Mouse (Mus musculus) neutrophil, adult 5-6 weeks (primary cell): ENCODE measurements around the gene Krt27. TPM values are rescaled to one million over a fixed set of nuclear protein-coding genes. Genes with fewer than 3 reads are reported as not detected.

Experiments used
- ATAC-seq: fragments of 151-379, 151-347 bp; 2 replicates; pipeline ENCODE4 v1.8.0; 2017; ENCODE audit warnings: mild to moderate bottlenecking, moderate TSS enrichment; ENCODE audit not compliant: insufficient number of reproducible peaks, poor library complexity, low FRiP score, severe bottlenecking; ENCODE audit errors: extremely low read depth
- total RNA-seq: library from RNA; stranded (forward); fragments of 200-1000 nt; gene quantifications from 2 replicates; pipeline ENCODE4 v1.2.3, GENCODE M21; 2017

The Krt27 gene
- total RNA-seq, 1 experiment from 2014 or later, result not detected

DNA sequence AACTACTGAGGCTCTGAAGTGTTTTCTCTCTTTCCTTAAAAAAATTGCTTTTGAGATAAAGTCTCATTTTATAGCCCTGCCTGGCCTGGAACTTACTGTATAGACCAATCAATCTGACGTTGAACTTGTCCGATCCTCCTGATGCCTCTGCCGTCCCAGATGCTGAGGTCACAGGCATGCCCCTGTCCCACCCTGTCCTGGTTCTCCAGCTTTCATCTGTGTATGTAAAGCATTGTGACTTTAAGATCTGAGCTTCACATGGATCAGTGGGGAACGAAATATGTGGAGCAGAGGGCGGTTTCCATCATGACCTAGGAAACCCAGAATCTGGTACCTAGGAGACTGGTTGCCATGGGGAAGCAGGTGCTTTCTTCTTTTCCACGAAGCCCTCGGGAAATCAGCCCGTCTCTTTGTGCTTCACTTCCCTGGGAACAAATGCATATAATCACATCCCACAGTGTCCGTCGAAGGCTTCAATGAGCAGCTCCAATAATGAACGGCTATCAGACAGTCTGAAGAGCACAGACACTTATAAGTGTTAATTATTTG, 11.5 kb downstream of the Krt27 start:
- no peak for ATAC-seq

DNA sequence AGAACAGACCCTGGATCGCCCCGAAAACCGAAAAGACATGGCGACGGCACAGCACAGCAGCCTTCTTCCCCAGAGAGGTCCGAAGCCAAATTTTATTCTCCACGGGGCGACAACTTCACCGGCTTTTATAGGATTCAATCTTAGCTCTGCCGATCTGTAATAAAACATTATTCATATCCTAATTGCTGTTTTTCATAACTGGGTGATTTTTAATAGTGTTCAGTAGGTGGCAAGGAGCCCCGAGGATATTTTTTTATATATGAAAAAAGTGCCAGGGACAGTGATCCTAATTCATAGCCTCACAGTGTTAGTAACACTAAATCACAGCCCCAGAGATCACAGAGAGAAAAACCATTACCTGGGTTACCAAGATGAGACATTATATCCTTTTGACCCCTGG, 13.0 kb downstream of the Krt27 start, which contains the start of gene Krt26:
Gene Krt26 (minus strand): TSS at position 101 of the 400 bp plus-strand sequence.
- no peak for ATAC-seq

DNA sequence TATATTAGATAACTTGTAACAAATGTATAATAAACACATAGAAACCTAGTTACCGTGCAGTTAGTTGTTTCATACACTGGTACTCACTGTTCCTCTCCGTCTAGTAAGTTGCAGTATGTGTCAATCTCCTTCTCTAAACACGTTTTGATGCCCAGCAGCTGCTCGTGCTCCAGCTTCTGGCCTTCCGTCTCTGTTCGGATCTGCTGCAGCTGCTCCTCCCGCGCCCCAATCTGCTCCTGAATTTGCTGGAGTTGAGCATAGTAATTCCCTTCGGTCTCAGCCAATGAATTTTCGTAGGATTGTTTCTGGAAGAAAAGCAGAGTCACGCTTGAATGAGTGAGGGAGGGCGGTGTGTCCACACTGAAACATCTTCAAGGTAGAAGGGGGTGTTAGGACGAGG, 17.5 kb downstream of the Krt27 start:
- ATAC-seq, result no peak

DNA sequence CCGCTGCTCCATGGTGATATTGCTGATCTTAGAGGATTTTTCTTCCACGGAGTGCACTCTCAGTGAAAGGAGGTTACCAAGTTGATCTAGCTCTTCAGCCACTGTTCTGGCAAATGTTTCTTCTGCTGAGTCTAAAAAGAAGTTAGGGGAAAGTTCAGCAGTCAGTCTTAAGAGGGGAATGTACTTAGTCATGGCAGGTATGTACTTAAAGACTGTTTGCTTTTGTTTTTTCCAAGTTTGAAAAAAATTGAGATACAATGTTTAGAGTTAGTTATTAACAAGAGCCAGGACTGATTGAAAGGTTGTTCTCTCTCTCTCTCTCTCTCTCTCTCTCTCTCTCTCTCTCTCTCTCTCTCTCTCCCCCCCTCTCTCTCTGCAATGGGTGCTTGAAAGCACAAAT, 21.2 kb downstream of the Krt27 start:
- no peak for ATAC-seq

DNA sequence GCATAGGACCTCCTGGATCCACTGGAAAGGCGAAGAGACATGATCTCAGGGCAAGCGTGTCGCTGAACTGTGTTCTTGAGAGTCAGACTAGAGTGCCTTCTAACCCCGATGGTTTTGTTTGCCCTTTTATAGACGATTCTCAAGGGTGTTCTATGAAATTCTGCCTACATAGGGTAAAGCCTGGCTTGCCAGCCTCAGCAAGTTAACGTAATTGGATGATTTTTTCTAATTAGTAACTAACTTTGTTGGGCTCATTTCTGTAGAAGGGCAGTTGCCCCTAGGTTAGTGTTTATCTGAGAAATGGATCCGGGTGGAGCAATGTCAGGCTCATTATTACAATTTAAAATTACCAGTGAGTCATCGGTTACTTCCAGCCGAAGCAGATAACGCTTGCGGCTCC, 28.1 kb downstream of the Krt27 start, which contains the start of gene Krt25:
Gene Krt25 (minus strand): TSS at position 101 of the 400 bp plus-strand sequence.
- no peak for ATAC-seq

DNA sequence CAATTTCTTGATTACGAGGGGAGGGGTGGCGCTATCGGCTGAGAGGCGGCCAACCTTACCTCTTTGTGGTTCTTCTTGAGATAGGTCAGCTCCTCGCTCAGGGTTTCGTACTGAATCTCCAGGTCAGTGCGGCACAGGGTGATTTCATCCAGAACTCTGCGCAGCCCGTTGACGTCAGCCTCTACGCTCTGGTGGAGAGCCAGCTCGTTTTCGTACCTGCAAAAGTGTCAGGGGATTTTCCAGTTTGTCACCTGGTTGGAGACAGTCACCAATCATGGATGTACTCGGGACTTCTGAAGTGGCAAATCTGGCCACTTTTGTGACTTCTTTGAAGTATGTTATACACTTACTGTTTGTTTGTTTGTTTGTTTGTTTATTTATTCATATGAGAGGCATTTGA, 29.8 kb downstream of the Krt27 start:
- no peak for ATAC-seq

DNA sequence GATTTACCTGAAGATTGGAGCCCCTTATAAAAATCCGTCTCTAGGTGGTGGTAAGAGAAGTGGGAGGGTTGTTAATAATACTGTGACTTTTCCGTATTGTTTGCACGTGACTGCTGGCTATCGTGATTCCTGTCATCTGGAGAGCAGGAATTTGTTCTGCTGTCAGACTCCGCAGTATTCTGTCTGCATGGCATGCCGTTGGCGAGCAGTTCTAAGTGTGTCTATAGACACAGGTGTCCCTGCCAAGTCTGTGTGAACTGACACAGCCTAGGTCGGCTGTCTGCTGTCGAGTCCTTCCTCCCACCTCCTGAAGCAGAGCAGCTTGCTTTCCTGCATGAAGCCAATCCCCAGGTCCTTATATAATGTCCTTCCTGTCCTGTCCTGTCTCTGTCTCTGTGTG, 31.8 kb downstream of the Krt27 start:
- ATAC-seq, result no peak

DNA sequence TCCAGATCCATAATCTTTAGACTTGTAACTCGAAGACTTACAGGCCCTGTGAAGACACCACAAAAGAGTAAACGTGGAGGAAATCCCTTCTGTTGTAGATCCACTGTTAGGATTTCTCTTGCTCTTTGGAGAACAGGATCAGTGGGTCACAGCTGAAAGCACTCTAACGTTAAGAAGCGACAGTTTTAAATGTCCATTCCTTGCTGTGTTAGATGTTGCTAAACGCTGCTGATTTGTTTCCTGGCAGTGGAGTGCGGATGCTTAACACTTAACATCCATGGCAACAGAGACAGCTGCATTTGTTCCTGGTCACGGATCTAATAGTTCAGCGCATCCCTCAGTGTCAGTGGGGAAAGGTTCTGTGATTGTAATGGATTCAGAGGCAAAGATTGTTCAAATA, 34.4 kb downstream of the Krt27 start:
- no peak for ATAC-seq

DNA sequence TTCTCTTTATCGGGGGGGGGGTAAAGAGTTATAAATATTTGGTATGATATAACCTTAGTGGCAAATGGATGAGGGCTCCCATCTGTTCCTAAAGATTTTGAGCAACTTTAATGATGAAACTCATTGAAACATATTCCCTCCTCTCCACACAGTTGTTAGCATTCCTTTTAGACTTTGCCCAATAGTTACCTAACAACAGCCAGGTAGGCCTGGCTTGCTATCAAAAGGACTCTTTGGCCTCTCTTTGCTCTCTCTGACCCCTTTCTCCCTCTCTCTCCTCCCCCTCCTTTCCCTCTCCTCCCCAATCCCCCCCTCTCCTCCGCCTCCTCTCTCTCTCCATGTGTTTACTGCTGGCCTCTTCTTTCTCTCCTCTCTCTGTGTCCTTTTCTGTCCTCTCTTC, 36.3 kb downstream of the Krt27 start:
- ATAC-seq, result no peak

DNA sequence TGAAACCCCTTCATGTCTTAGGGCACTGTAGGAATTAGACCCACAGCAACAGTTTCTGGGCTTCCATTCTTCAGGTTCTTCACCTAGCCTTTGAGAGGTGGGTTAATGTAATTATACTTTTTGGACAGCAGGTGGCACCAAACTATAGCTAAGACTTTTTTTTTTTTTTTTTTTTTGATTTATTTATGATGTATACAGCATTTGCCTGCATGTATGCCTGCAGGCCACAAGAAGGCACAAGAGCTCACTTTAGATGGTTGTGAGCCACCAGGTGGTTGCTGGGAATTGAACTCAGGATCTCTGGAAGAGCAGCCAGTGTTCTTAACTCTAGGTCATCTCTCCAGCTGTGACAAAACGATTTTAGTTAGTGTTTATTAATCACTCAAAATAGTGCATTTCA, 40.0 kb downstream of the Krt27 start:
- no peak for ATAC-seq

DNA sequence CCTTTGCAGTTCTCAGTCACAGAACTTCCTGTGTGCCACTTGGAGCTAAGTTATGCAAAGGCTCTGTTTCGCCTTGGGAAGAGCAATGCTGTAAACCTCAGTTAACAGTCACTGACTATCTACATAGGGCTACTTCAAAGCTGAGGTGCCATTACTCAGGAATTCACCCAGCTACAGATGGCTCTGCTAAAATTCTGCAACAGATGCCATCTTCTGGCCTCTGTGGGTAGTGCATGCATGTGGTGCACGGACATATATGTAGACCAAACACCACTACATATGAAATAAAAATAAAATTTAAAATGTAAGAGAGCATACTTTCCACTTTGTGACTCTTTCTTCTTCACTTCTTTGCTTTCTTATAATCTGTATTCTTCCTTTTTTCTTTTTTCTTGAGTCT, 43.3 kb downstream of the Krt27 start:
- ATAC-seq, result peak; percentile 71; the same call in 1 of the 2 replicates

Other genes starting within 250 kb of the Krt27 start
- 172 and 173 TPM in 2 replicates for gene Ccr7, start 196.0 kb downstream of the Krt27 start, total RNA-seq
- gene Smarce1, start 120.1 kb downstream of the Krt27 start, total RNA-seq, result 225 and 242 TPM in 2 replicates
- 3.8 and 4.9 TPM in 2 replicates for gene Krt222, start 107.0 kb downstream of the Krt27 start, total RNA-seq
- not detected in 2 replicates for gene Krt24, start 65.8 kb downstream of the Krt27 start, total RNA-seq
- not detected in 2 replicates for gene Krt25, start 28.2 kb downstream of the Krt27 start, total RNA-seq
- not detected in 2 replicates for gene Krt26, start 13.1 kb downstream of the Krt27 start, total RNA-seq
- not detected in 2 replicates for gene Krt28, start 23.8 kb upstream of the Krt27 start, total RNA-seq
- gene Krt10, start 38.3 kb upstream of the Krt27 start, total RNA-seq, result 0.93 TPM in 1 of 2 replicates, not detected in the other
- gene Krt12, start 71.2 kb upstream of the Krt27 start, total RNA-seq, result 0.58 TPM in 1 of 2 replicates, not detected in the other
- not detected in 2 replicates for gene Krt20, start 87.0 kb upstream of the Krt27 start, total RNA-seq
- gene Krt23, start 142.0 kb upstream of the Krt27 start, total RNA-seq, result 1.5 and 2.9 TPM in 2 replicates
- not detected in 2 replicates for gene Krt39, start 170.2 kb upstream of the Krt27 start, total RNA-seq
- gene Krt40, start 192.1 kb upstream of the Krt27 start, total RNA-seq, result not detected in 2 replicates
- not detected in 2 replicates for gene Krtap3-3, start 199.8 kb upstream of the Krt27 start, total RNA-seq
- gene Krtap3-2, start 205.7 kb upstream of the Krt27 start, total RNA-seq, result not detected in 2 replicates
- not detected in 2 replicates for gene Gm11939, start 208.4 kb upstream of the Krt27 start, total RNA-seq
- gene Krtap3-1, start 215.5 kb upstream of the Krt27 start, total RNA-seq, result not detected in 2 replicates
- gene Krtap1-5, start 229.9 kb upstream of the Krt27 start, total RNA-seq, result not detected in 2 replicates
- gene Krtap1-4, start 232.6 kb upstream of the Krt27 start, total RNA-seq, result not detected in 2 replicates
- gene Krtap1-3, start 240.2 kb upstream of the Krt27 start, total RNA-seq, result not detected in 2 replicates
- not detected in 2 replicates for gene Krtap9-3, start 247.0 kb upstream of the Krt27 start, total RNA-seq